Mouse (Mus musculus) C2C12 (cell line): ENCODE measurements around the gene Slc22a18. TPM values are rescaled to one million over a fixed set of nuclear protein-coding genes. Genes with fewer than 3 reads are reported as not detected.

Source experiments
- H3K27me3 ChIP-seq: one replicate; pipeline ENCODE4 v1.6.1; 2011; ENCODE audit not compliant: control insufficient read depth, insufficient read depth, insufficient read length
- H3K36me3 ChIP-seq: one replicate; pipeline ENCODE4 v1.6.1; 2011; ENCODE audit not compliant: control insufficient read depth, insufficient read depth
- H3K4me3 ChIP-seq: one replicate; pipeline ENCODE4 v1.5.1; 2011; ENCODE audit warnings: mild to moderate bottlenecking, control low read depth; ENCODE audit not compliant: poor library complexity, insufficient read depth, severe bottlenecking
- H3K79me2 ChIP-seq: one replicate; pipeline ENCODE4 v1.6.1; 2011; ENCODE audit not compliant: control insufficient read depth, insufficient read depth
- H3K79me3 ChIP-seq: one replicate; pipeline ENCODE4 v1.6.1; 2011; ENCODE audit warnings: low read depth, control low read depth
- H3ac ChIP-seq: one replicate; pipeline ENCODE3; 2011; ENCODE audit warnings: low read depth; ENCODE audit not compliant: control insufficient read depth, insufficient read length
- CEBPB ChIP-seq: IDR thresholded peaks from one replicate; pipeline ENCODE4 v1.6.1; 2011; ENCODE audit warnings: low read depth, mild to moderate bottlenecking, control low read depth, moderate library complexity
- CTCF ChIP-seq: IDR thresholded peaks from one replicate; pipeline ENCODE4 v1.5.1; 2011; ENCODE audit not compliant: control insufficient read depth, insufficient read depth, insufficient read length
- FOSL1 ChIP-seq: IDR thresholded peaks from one replicate; pipeline ENCODE4 v1.8.0; 2011; ENCODE audit warnings: mild to moderate bottlenecking, low read length; ENCODE audit not compliant: poor library complexity, insufficient read depth, severe bottlenecking
- MAX ChIP-seq: IDR thresholded peaks from one replicate; pipeline ENCODE4 v1.6.1; 2011; ENCODE audit warnings: mild to moderate bottlenecking, control low read depth
- MYOD1 ChIP-seq: IDR thresholded peaks from one replicate; pipeline ENCODE4 v1.6.1; 2011; ENCODE audit warnings: low read depth; ENCODE audit not compliant: control insufficient read depth, insufficient read length
- MYOG ChIP-seq: IDR thresholded peaks from one replicate; pipeline ENCODE4 v1.6.1; 2011; ENCODE audit not compliant: control insufficient read depth, insufficient read length; ENCODE audit errors: extremely low read depth
- USF1 ChIP-seq: IDR thresholded peaks from one replicate; pipeline ENCODE4 v1.6.1; 2011; ENCODE audit warnings: low read depth, mild to moderate bottlenecking, control low read depth, moderate library complexity
- polyA plus RNA-seq: library from polyadenylated mRNA; unstranded; fragments of >200 nt; fragmentation: generic; extraction: Trizol; gene quantifications from one replicate; pipeline ENCODE4 v1.2.1, GENCODE M21; 2012; ENCODE audit warnings: missing spikeins

Slc22a18 gene
- polyA plus RNA-seq, 1 experiment, result not detected

DNA sequence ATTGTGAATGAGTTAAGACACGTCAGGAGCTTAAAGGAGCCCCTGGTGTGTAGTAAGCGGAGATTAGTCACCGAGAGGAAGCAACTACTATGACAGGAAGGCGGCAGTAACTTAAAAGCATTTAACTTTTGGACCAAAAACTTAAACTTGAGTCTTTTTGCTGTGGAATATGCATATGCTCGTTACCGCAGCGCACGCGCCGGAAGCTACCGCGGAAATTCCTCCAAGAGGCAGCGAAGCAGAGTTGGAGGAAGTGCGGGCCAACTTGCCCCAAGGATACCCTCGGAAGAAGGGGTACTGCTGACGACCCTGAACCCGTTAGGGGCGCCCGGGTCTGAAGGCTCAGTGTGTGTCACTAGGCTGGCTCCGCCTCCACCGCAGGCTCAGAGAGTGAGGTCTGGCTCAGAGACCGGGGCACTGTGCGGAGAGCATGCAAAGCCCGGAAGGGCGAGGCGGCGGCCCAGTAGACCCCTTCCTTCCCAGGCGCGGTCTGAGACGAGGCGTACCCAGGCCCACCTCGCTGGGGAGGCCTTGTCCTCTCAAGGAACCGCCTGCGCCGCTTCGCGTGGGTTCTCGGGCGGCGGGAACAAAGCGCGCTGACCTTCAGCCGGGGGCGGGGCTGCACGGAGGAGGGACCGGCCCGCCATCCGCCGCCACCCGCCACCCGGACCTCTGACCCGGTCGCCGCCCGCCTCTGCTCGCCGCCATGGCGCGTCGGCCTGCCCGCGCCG lies 74.9 kb downstream of the Slc22a18 start:
- H3K36me3 ChIP-seq, result peaks cover 7% of the 10 kb centered on the region
- H3K27me3 ChIP-seq, result no peaks in the 10 kb centered on the region
- TF ChIP-seq CEBPB (no peak), CTCF (no peak), FOSL1 (no peak), MAX (no peak), MYOD1 (no peak), USF1 (no peak), MYOG (no peak)
- peak overlapping the region; percentile 86 for H3ac ChIP-seq
- H3K4me3 ChIP-seq, result peak overlapping the region; percentile 92
- peaks cover 52% of the 10 kb centered on the region for H3K79me2 ChIP-seq
- peaks cover 52% of the 10 kb centered on the region for H3K79me3 ChIP-seq

Other genes starting within 250 kb of the Slc22a18 start
- 2.3 TPM for gene Cdkn1c, start 12.7 kb upstream of the Slc22a18 start, polyA plus RNA-seq
- 0.14 TPM for gene Phlda2, start 29.4 kb downstream of the Slc22a18 start, polyA plus RNA-seq
- gene Nap1l4, start 75.4 kb downstream of the Slc22a18 start, polyA plus RNA-seq, result 112 TPM
- gene Cars, start 126.4 kb downstream of the Slc22a18 start, polyA plus RNA-seq, result 137 TPM
- 0.04 TPM for gene Tnfrsf26, start 155.0 kb downstream of the Slc22a18 start, polyA plus RNA-seq
- 12.2 TPM for gene Tnfrsf22, start 175.9 kb downstream of the Slc22a18 start, polyA plus RNA-seq
- gene Tnfrsf23, start 212.1 kb downstream of the Slc22a18 start, polyA plus RNA-seq, result 16.7 TPM